Mouse (Mus musculus) heart, postnatal 0 days (tissue): ENCODE measurements around the gene Mybpc3.

ENCODE experiments used
- CTCF ChIP-seq: IDR thresholded peaks from 2 replicates; pipeline ENCODE4 v1.5.1; 2016; ENCODE audit warnings: antibody characterized with exemption, control low read depth, low read depth
- EP300 ChIP-seq: IDR thresholded peaks from 2 replicates; pipeline ENCODE4 v1.6.1; 2016; ENCODE audit warnings: antibody characterized with exemption, low read depth

GRCm38 (mm10) chr2:91163532-91163931 lies 45.6 kb downstream of the Mybpc3 start:
- no peak for TF ChIP-seq EP300
- TF ChIP-seq CTCF, result no peak
